30 mouse cellular contexts compared by ENCODE assay signal in the genomic region with DNA sequence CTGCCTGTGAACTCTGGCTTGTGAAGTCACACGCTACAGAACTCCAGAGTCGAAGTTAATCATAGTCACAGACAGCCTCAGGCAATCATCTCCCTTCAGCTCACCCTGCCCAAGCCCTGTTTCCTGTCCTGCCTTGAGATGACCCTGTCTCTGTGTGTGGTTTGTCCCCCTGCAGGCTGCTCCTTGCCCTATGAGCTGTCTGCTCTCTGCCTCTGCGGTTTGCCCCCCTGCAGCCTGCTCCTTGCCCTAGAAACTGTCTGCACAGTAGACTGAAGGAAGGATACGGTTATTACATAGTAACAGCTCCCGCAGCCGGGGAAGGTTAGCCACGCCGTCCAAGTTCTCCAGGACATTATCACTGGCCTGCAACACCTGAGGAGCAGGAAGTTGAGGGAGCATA. TPM values are rescaled to one million over a fixed set of nuclear protein-coding genes. Genes with fewer than 3 reads are reported as not detected.
A peak's percentile ranks its signal among the peaks of the same experiment; 100 is the strongest.
DNase-seq lines count a peak whose midpoint lies in the region; ATAC-seq lines count a peak whose summit lies in the region.
"Had no signal": no experiment of that assay in that cellular context is flagged by ENCODE, and none has a peak within 500 bp of the region (broad histone marks: within the 10 kb centered on the region; RNA-seq: fewer than 3 reads in every experiment).

No protein-coding gene starts in this region.

- intact Hi-C loops in left cerebral cortex, postnatal 36 days (cut with DNase I), result no loop called here

- 0 out of 2 replicates have a peak, but pooled peaks cover 5% of the 10 kb centered on the region for H3K27me3 ChIP-seq in kidney, embryonic 14.5 days (ENCODE audit: control insufficient read depth, insufficient read depth, low read length)
- H3K27me3 ChIP-seq: stomach, embryonic 15.5 days had no signal

- H3K4me1 ChIP-seq in kidney, embryonic 14.5 days (ENCODE audit: control insufficient read depth, insufficient read depth, low read length), result 0 out of 2 replicates have a peak, but pooled peaks cover 12% of the 10 kb centered on the region

- H3K4me2 ChIP-seq in kidney, embryonic 14.5 days (replicated peaks; ENCODE audit: low read depth, low read length), result no peak overlapping the region
- H3K4me2 ChIP-seq: forebrain, embryonic 12.5 days; heart, embryonic 13.5 days; hindbrain, embryonic 15.5 days; midbrain, embryonic 15.5 days; neural tube, embryonic 15.5 days; stomach, embryonic 15.5 days had no signal

- H3K4me3 ChIP-seq in kidney, embryonic 14.5 days (ENCODE audit: low read length), result no peak overlapping the region
- H3K4me3 ChIP-seq: erythroblast, embryonic 14.5 days; forebrain, embryonic 12.5 days; heart, embryonic 13.5 days; hindbrain, embryonic 10.5 days; hindbrain, embryonic 15.5 days; midbrain, embryonic 10.5 days; midbrain, embryonic 15.5 days; neural tube, embryonic 15.5 days; stomach, embryonic 15.5 days had no signal

- 81% methylated on average over 8 of the region's 8 CpGs for WGBS in kidney, embryonic 14.5 days

- ATAC-seq in kidney, embryonic 14.5 days (ENCODE audit: low FRiP score, low TSS enrichment), result no peak
- ATAC-seq: CD4-positive, CD25-positive, alpha-beta regulatory T cell, adult 4 months; forebrain, postnatal 0 days; inflammation-experienced regulatory T-cells, adult 6 months; midbrain, embryonic 15.5 days had no signal

- H3K9me3 ChIP-seq in kidney, embryonic 14.5 days (ENCODE audit: control insufficient read depth, low read length), result no peaks in the 10 kb centered on the region
- H3K9me3 ChIP-seq: forebrain, embryonic 12.5 days; heart, embryonic 13.5 days; hindbrain, embryonic 10.5 days; hindbrain, embryonic 15.5 days; midbrain, embryonic 10.5 days; midbrain, embryonic 15.5 days; neural tube, embryonic 15.5 days; stomach, embryonic 15.5 days had no signal

- peak; percentile 58 for DNase-seq in kidney, adult 18-20 months
- peak; percentile 92 for DNase-seq in kidney, adult 9 months
- peak; percentile 62 to 93 for DNase-seq in kidney, postnatal 25 days
- no peak for DNase-seq in left cerebral cortex, postnatal 36 days (ENCODE audit: low spot score in 2 of 2)
- DNase-seq in T-cell, adult 2 months (ENCODE audit: low spot score), result no peak
- DNase-seq in ovary, postnatal 10 days (ENCODE audit: low spot score), result no peak
- DNase-seq: adrenal gland, postnatal 10 days; cerebellum, adult 11 months; cerebellum, adult 9-11 months; forebrain, postnatal 0 days; heart, postnatal 10 days; layer of hippocampus, postnatal 36 days; liver; lung, adult 2 months; lung, postnatal 14 days; right cerebral cortex, postnatal 25 days; thymus, postnatal 25 days had no signal

- H3K27ac ChIP-seq in kidney, embryonic 14.5 days (ENCODE audit: low read depth, low read length), result no peak overlapping the region
- H3K27ac ChIP-seq: forebrain, embryonic 12.5 days; heart, embryonic 13.5 days; hindbrain, embryonic 10.5 days; hindbrain, embryonic 15.5 days; liver, embryonic 14.5 days; midbrain, embryonic 10.5 days; midbrain, embryonic 15.5 days; neural tube, embryonic 15.5 days had no signal

- H3K36me3 ChIP-seq in kidney, embryonic 14.5 days (ENCODE audit: control insufficient read depth, insufficient read depth, low read length), result peaks cover 25% of the 10 kb centered on the region; the same call in 1 of the 2 replicates
- H3K36me3 ChIP-seq: midbrain, embryonic 15.5 days had no signal

- H3K9ac ChIP-seq in kidney, embryonic 14.5 days (ENCODE audit: low read depth, low read length), result no peak overlapping the region
- H3K9ac ChIP-seq: forebrain, embryonic 12.5 days; forebrain, postnatal 0 days; heart, embryonic 13.5 days; hindbrain, embryonic 15.5 days; liver, embryonic 14.5 days; midbrain, embryonic 15.5 days; neural tube, embryonic 15.5 days; stomach, embryonic 15.5 days had no signal

RNA-seq across cellular contexts. Expression of a gene that starts 3.2 kb away (rescaled TPM):
- 0.67 and 1.2 TPM in 2 replicates for polyA plus RNA-seq in kidney, embryonic 14.5 days (2014; fragmentation: Nextera tagmentation; extraction: Ambion mirVana)
- not detected for total RNA-seq in left cerebral cortex, postnatal 36 days (2021)
- polyA plus RNA-seq: CD4-positive, CD25-positive, alpha-beta regulatory T cell, adult 4 months; inflammation-experienced regulatory T-cells, adult 6 months had no signal

RNA-seq across cellular contexts. Expression of a gene that starts 5.2 kb away (rescaled TPM):
- 27.8 and 29.3 TPM in 2 replicates for polyA plus RNA-seq in kidney, embryonic 14.5 days (2014; fragmentation: Nextera tagmentation; extraction: Ambion mirVana)
- 10 to 100 TPM; 50.6 to 50.9 TPM for total RNA-seq in left cerebral cortex, postnatal 36 days (2021)

RNA-seq across cellular contexts. Expression of a gene that starts 28.6 kb away (rescaled TPM):
- 75.2 and 82.3 TPM in 2 replicates for polyA plus RNA-seq in kidney, embryonic 14.5 days (2014; fragmentation: Nextera tagmentation; extraction: Ambion mirVana)
- total RNA-seq in left cerebral cortex, postnatal 36 days (2021), result 10 to 100 TPM; 78.5 to 83.9 TPM
- polyA plus RNA-seq: erythroblast, embryonic 14.5 days had no signal

RNA-seq across cellular contexts. Expression of a gene that starts 28.6 kb away (rescaled TPM):
- 43.3 and 44.0 TPM in 2 replicates for polyA plus RNA-seq in kidney, embryonic 14.5 days (2014; fragmentation: Nextera tagmentation; extraction: Ambion mirVana)
- 10 to 100 TPM; 10.5 to 12.5 TPM for total RNA-seq in left cerebral cortex, postnatal 36 days (2021)

RNA-seq across cellular contexts. Expression of a gene that starts 35.3 kb away (rescaled TPM):
- polyA plus RNA-seq in kidney, embryonic 14.5 days (2014; fragmentation: Nextera tagmentation; extraction: Ambion mirVana), result 40.3 and 50.1 TPM in 2 replicates
- 10 to 100 TPM; 15.2 to 16.9 TPM for total RNA-seq in left cerebral cortex, postnatal 36 days (2021)

Comparison
In these comparisons a context has a peak if more than half of its experiments do, and no peak if none do; other contexts are left out.
1. DNase-seq: peak in kidney, adult 18-20 months (single experiment), kidney, adult 9 months (single experiment) and kidney, postnatal 25 days (2 of 2); none in left cerebral cortex, postnatal 36 days (0 of 2), T-cell, adult 2 months (single experiment) and ovary, postnatal 10 days (single experiment).